Mouse (Mus musculus) kidney, adult 2 months (tissue): Measurements from ENCODE around the gene Dynlrb1.

Source experiments
- CTCF ChIP-seq: fragments of 200-500 bp; conservative IDR thresholded peaks from 2 replicates; pipeline ENCODE4 v1.5.1; 2011; ENCODE audit warnings: low read depth, mild to moderate bottlenecking, control low read depth, low read length, moderate library complexity, mixed read lengths; ENCODE audit not compliant: insufficient read depth, insufficient read length
- POLR2A ChIP-seq: fragments of 200-500 bp; IDR thresholded peaks from one replicate; pipeline ENCODE4 v1.6.1; 2011; ENCODE audit warnings: low read depth, low read length, control low read depth

DNA sequence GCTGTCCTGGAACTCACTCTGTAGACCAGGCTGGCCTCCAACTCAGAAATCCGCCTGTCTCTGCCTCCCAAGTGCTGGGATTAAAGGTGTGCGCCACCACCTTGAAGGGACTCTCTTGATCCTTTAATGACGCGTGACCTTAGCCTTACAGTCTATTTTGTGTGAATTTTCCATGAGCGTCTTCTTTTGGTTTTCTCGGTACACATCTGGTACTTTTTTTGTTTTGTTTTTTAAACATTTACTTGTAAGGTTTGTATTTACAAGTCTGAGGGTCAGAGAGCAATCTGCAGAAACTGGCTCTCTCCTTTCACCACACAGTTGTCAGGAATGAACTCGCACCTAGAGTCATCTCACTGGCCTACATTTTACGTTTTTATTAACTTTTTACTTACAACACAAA is 37.3 kb downstream of the Dynlrb1 start:
- TF ChIP-seq POLR2A = no peak
- no peak for TF ChIP-seq CTCF
